Comparison of ENCODE assay signal across 8 mouse cellular contexts in genomic region chr8:22061126-22061525, GRCm38 (mm10). TPM values are rescaled to one million over a fixed set of nuclear protein-coding genes. Genes with fewer than 3 reads are reported as not detected.
DNase-seq lines count a peak whose midpoint lies in the region; ATAC-seq and TF ChIP-seq lines count a peak whose summit lies in the region.

No protein-coding gene starts in this region.

- no peak for DNase-seq in kidney, adult 8-10 months
- no peak for DNase-seq in midbrain, embryonic 14.5 days
- no peak for DNase-seq in left cerebral cortex, adult 8-10 months (ENCODE audit: low spot score in 2 of 2)
- no peak for DNase-seq in layer of hippocampus, adult 11-12 months (ENCODE audit: low spot score)
- no peak for DNase-seq in right cerebral cortex, adult 18-20 months

- 9% methylated on average over 3 of the region's 3 CpGs for WGBS in kidney, embryonic 15.5 days
- WGBS in hindbrain, embryonic 13.5 days: 8% methylated on average over 3 of the region's 3 CpGs
- 4% methylated on average over 3 of the region's 3 CpGs for WGBS in midbrain, embryonic 14.5 days

- H3K4me1 ChIP-seq in kidney, embryonic 15.5 days: peaks cover 11% of the 10 kb centered on the region; the same call in 1 of the 2 replicates
- H3K4me1 ChIP-seq in bone marrow macrophage, adult 2 months (ENCODE audit: control insufficient read depth, insufficient read depth, low read length): no peaks in the 10 kb centered on the region
- H3K4me1 ChIP-seq in hindbrain, embryonic 13.5 days (replicated peaks): peaks cover 10% of the 10 kb centered on the region
- H3K4me1 ChIP-seq in midbrain, embryonic 14.5 days (ENCODE audit: control insufficient read depth, insufficient read depth, low read length): peaks cover 3% of the 10 kb centered on the region; the same call in 1 of the 2 replicates

- peaks cover 38% of the 10 kb centered on the region for H3K36me3 ChIP-seq in kidney, embryonic 15.5 days
- H3K36me3 ChIP-seq in hindbrain, embryonic 13.5 days: peaks cover 34% of the 10 kb centered on the region
- peaks cover 21% of the 10 kb centered on the region for H3K36me3 ChIP-seq in midbrain, embryonic 14.5 days (ENCODE audit: control insufficient read depth, insufficient read depth, low read length)

- peak overlapping the region; percentile 44; the same call in 1 of the 2 replicates for H3K9ac ChIP-seq in kidney, embryonic 15.5 days
- H3K9ac ChIP-seq in hindbrain, embryonic 13.5 days: peak overlapping the region; percentile 60; the same call in 1 of the 2 replicates
- H3K9ac ChIP-seq in midbrain, embryonic 14.5 days (replicated peaks; ENCODE audit: low read length): no peak overlapping the region

- H3K9me3 ChIP-seq in kidney, embryonic 15.5 days (replicated peaks): peaks cover 4% of the 10 kb centered on the region; the same call in 1 of the 2 replicates
- H3K9me3 ChIP-seq in hindbrain, embryonic 13.5 days: no peaks in the 10 kb centered on the region
- no peaks in the 10 kb centered on the region for H3K9me3 ChIP-seq in midbrain, embryonic 14.5 days (ENCODE audit: control insufficient read depth, low read length)

- H3K4me2 ChIP-seq in kidney, embryonic 15.5 days: peak overlapping the region; percentile 93
- peak overlapping the region; percentile 68 for H3K4me2 ChIP-seq in hindbrain, embryonic 13.5 days
- H3K4me2 ChIP-seq in midbrain, embryonic 14.5 days (ENCODE audit: low read length): peak overlapping the region; percentile 57

- TF ChIP-seq POLR2A in bone marrow macrophage, adult 2 months (IDR thresholded peaks at IDR 0.05; ENCODE audit: borderline replicate concordance, low read depth, low read length): no peak

- peaks cover 33% of the 10 kb centered on the region for H3K27me3 ChIP-seq in kidney, embryonic 15.5 days
- 0 out of 2 replicates have a peak, but pooled peaks cover 11% of the 10 kb centered on the region for H3K27me3 ChIP-seq in hindbrain, embryonic 13.5 days
- H3K27me3 ChIP-seq in midbrain, embryonic 14.5 days (ENCODE audit: control insufficient read depth, insufficient read depth, low read length): no peaks in the 10 kb centered on the region

- peak overlapping the region; percentile 66 for H3K4me3 ChIP-seq in kidney, embryonic 15.5 days (replicated peaks)
- H3K4me3 ChIP-seq in bone marrow macrophage, adult 2 months (ENCODE audit: insufficient read depth, low read length): peak overlapping the region; percentile 76
- peak overlapping the region; percentile 56 for H3K4me3 ChIP-seq in hindbrain, embryonic 13.5 days
- H3K4me3 ChIP-seq in midbrain, embryonic 14.5 days (replicated peaks; ENCODE audit: low read depth, low read length): peak overlapping the region; percentile 72

- TF ChIP-seq CTCF in bone marrow macrophage, adult 2 months (IDR thresholded peaks at IDR 0.05; ENCODE audit: low read depth, low read length): no peak

- no peak for ATAC-seq in kidney, embryonic 15.5 days (replicated peaks; ENCODE audit: low FRiP score)
- no peak for ATAC-seq in hindbrain, embryonic 13.5 days (ENCODE audit: low FRiP score)
- ATAC-seq in midbrain, embryonic 14.5 days (ENCODE audit: low FRiP score, low TSS enrichment): no peak

- H3K27ac ChIP-seq in kidney, embryonic 15.5 days: no peak overlapping the region
- H3K27ac ChIP-seq in bone marrow macrophage, adult 2 months (ENCODE audit: insufficient read depth, low read depth, low read length): no peak overlapping the region
- H3K27ac ChIP-seq in hindbrain, embryonic 13.5 days: no peak overlapping the region
- H3K27ac ChIP-seq in midbrain, embryonic 14.5 days (replicated peaks; ENCODE audit: low read depth, low read length): no peak overlapping the region

RNA-seq across cellular contexts. Expression of gene Alg11, which starts 0.6 kb away (rescaled TPM):
- polyA plus RNA-seq in kidney, embryonic 15.5 days (2015; fragmentation: Nextera tagmentation; extraction: Ambion mirVana): 33.2 and 36.2 TPM in 2 replicates
- 7.7 and 9.3 TPM in 2 replicates for polyA plus RNA-seq in bone marrow macrophage, adult 2 months (2012; ENCODE audit: insufficient read depth, insufficient read length, missing spikeins)
- 33.8 and 37.2 TPM in 2 replicates for polyA plus RNA-seq in hindbrain, embryonic 13.5 days (2015; fragmentation: Nextera tagmentation; extraction: Ambion mirVana)
- 27.0 and 37.3 TPM in 2 replicates for polyA plus RNA-seq in midbrain, embryonic 14.5 days (2014; fragmentation: Nextera tagmentation; extraction: Ambion mirVana)
- 10 to 100 TPM; 31.6 to 34.7 (median 33.8) TPM for total RNA-seq in left cerebral cortex, adult 8-10 months (2022)

RNA-seq across cellular contexts. Expression of gene Atp7b, which starts 1.0 kb away (rescaled TPM):
- polyA plus RNA-seq in kidney, embryonic 15.5 days (2015; fragmentation: Nextera tagmentation; extraction: Ambion mirVana): 0.68 and 0.96 TPM in 2 replicates
- 0.12 TPM in 1 of 2 replicates, not detected in the other for polyA plus RNA-seq in bone marrow macrophage, adult 2 months (2012; ENCODE audit: insufficient read depth, insufficient read length, missing spikeins)
- polyA plus RNA-seq in hindbrain, embryonic 13.5 days (2015; fragmentation: Nextera tagmentation; extraction: Ambion mirVana): 1.6 and 1.7 TPM in 2 replicates
- polyA plus RNA-seq in midbrain, embryonic 14.5 days (2014; fragmentation: Nextera tagmentation; extraction: Ambion mirVana): 1.5 TPM in 2 replicates
- 1 to 10 TPM; 2.0 to 2.3 (median 2.2) TPM for total RNA-seq in left cerebral cortex, adult 8-10 months (2022)
